Mouse (Mus musculus) kidney, adult 2 months (tissue): ENCODE results near the gene Gsc2. TPM values are rescaled to one million over a fixed set of nuclear protein-coding genes. Genes with fewer than 3 reads are reported as not detected.

ENCODE experiments used
- DNase-seq: peaks from one replicate; pipeline ENCODE4 v3.0.0; 2021
- H3K27ac ChIP-seq: fragments of 200-500 bp; 2 replicates; pipeline ENCODE4 v1.5.1; 2012; ENCODE audit warnings: low read depth, low read length, control low read depth, inconsistent platforms; ENCODE audit not compliant: insufficient read depth
- H3K27me3 ChIP-seq: fragments of 200-500 bp; replicated peaks from 2 replicates; pipeline ENCODE4 v1.6.1; 2012; ENCODE audit warnings: mild to moderate bottlenecking, moderate library complexity, low read length, inconsistent platforms; ENCODE audit not compliant: control insufficient read depth, insufficient read depth
- H3K36me3 ChIP-seq: fragments of 200-500 bp; 2 replicates; pipeline ENCODE4 v1.6.1; 2012; ENCODE audit warnings: mild to moderate bottlenecking, moderate library complexity, low read length, inconsistent platforms; ENCODE audit not compliant: control insufficient read depth, insufficient read depth
- H3K4me1 ChIP-seq: fragments of 200-500 bp; 2 replicates; pipeline ENCODE4 v1.6.1; 2011; ENCODE audit warnings: low read length; ENCODE audit not compliant: control insufficient read depth, insufficient read depth
- H3K4me3 ChIP-seq: fragments of 200-500 bp; 2 replicates; pipeline ENCODE4 v1.5.1; 2011; ENCODE audit warnings: mild to moderate bottlenecking, low read depth, low read length, control low read depth; ENCODE audit not compliant: insufficient read depth
- CTCF ChIP-seq: fragments of 200-500 bp; conservative IDR thresholded peaks from 2 replicates; pipeline ENCODE4 v1.5.1; 2011; ENCODE audit warnings: low read depth, mild to moderate bottlenecking, control low read depth, low read length, moderate library complexity, mixed read lengths; ENCODE audit not compliant: insufficient read depth, insufficient read length
- POLR2A ChIP-seq: fragments of 200-500 bp; IDR thresholded peaks from one replicate; pipeline ENCODE4 v1.6.1; 2011; ENCODE audit warnings: low read depth, low read length, control low read depth
- WGBS: fragments of 180-500 bp; shearing (Covaris S2); methylation state at CpG from one replicate; pipeline ENCODE4 v1.1.7; 2018; 5-methylcytosine and 5-hydroxymethylcytosine counted together
- polyA plus RNA-seq: library from polyadenylated mRNA; depleted of rRNA; stranded (reverse); fragments of >200 nt; gene quantifications from 2 replicates; pipeline ENCODE4 v1.2.3, GENCODE M21; 2012

Gene Gsc2
- polyA plus RNA-seq, 1 experiment = not detected

DNA sequence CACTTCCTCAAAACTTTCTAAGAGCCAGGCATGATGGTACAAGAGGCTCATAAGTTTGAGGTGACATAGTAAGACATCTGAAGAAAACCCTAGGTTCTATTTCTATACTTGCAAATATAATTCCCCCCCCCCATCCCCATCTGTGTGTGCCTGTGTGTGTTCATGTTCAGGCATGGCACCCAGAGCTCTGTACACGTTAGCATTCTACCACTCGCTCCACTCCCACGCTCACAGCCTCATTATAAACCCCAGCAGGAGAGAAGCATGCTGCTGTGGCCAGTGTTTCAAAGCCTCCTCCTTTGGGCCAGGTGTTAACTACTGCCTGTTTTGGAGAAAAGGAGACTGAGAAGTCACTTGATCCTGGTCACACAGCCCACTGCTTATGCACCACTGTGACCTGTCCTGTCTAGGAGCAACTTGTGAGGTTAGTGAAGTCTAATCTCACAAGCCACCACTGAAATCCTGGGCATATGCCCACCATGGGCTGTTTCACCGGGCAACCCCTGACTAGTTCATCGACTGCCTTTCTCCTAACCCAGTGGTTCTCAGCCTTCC, 17.1 kb upstream of the Gsc2 start:
- 63% methylated on average over 5 of the region's 5 CpGs for WGBS
- no peak for TF ChIP-seq CTCF
- TF ChIP-seq POLR2A = no peak
- H3K27ac ChIP-seq = no peak overlapping the region
- no peaks in the 10 kb centered on the region for H3K4me1 ChIP-seq
- H3K27me3 ChIP-seq = no peaks in the 10 kb centered on the region
- H3K4me3 ChIP-seq = no peak overlapping the region
- H3K36me3 ChIP-seq = no peaks in the 10 kb centered on the region
- DNase-seq = no peak

GRCm38 (mm10) chr16:17929631-17930030, 14.8 kb upstream of the Gsc2 start:
- 75% methylated on average over 2 of the region's 2 CpGs for WGBS
- no peaks in the 10 kb centered on the region for H3K27me3 ChIP-seq
- H3K36me3 ChIP-seq = no peaks in the 10 kb centered on the region
- no peak for DNase-seq
- H3K27ac ChIP-seq = no peak overlapping the region
- no peak overlapping the region for H3K4me3 ChIP-seq
- H3K4me1 ChIP-seq = no peaks in the 10 kb centered on the region
- TF ChIP-seq POLR2A (no peak), CTCF (no peak)

DNA sequence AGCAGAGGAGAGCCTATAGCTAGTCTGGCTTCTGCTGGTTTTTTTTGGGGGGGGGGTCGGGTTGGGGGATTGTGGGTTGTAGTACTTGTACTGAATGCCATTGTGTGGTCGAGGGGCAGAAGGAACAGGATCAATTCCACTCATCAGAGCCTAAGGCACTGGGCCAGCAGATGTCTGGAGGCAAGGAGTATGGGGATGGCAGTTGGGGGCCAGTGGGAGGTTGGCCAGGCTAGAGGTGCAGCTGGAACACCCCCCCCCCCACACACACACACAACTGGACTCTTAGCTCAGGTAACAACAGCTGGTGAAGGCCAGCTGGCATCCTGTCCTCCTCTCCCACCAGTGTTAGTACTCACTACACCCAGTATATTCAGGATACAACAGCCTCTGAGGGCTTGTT, 14.4 kb upstream of the Gsc2 start:
- Histone ChIP-seq H3K36me3 (no peaks in the 10 kb centered on the region), H3K4me3 (no peak overlapping the region), H3K27ac (no peak overlapping the region), H3K4me1 (no peaks in the 10 kb centered on the region), H3K27me3 (no peaks in the 10 kb centered on the region)
- WGBS = 20% methylated on average over 2 of the region's 2 CpGs
- DNase-seq = no peak
- no peak for TF ChIP-seq POLR2A
- no peak for TF ChIP-seq CTCF

DNA sequence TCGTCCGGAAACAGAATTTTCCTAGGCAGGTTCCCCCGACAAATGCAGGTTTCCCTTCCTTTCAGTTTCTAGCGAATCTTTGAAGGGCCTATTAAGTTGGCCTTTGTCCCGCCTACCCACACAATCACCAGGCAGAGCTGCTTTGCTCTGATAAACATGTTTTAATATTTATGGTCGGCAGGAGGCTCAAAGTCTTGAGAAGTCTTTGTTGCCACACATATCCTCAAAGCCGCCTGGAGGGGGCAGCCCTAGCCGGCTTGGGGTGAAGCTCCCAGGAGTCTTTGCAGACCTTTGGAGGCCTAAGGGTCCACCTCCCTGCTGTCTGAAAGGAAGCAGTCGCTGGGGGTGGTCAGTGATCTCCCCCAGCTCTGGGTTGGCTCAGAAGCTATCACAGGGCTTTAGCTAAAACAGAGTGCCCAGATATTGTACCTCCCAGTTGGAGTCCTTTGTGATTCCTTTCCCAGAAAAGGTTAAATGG, 13.8 kb upstream of the Gsc2 start:
- Histone ChIP-seq H3K27ac (peak overlapping the region; percentile 75), H3K27me3 (no peaks in the 10 kb centered on the region), H3K4me3 (peak overlapping the region; percentile 50), H3K4me1 (no peaks in the 10 kb centered on the region), H3K36me3 (no peaks in the 10 kb centered on the region)
- TF ChIP-seq POLR2A = no peak
- peak; percentile 43 for TF ChIP-seq CTCF
- WGBS = under 1% methylated on average over 9 of the region's 9 CpGs
- DNase-seq = peak; percentile 88

GRCm38 (mm10) chr16:17928087-17928580, 13.3 kb upstream of the Gsc2 start, which contains the start of gene Slc25a1:
Gene Slc25a1, minus strand, starts transcription at chr16:17928219.
- under 1% methylated on average over 47 of the region's 47 CpGs for WGBS
- no peaks in the 10 kb centered on the region for H3K27me3 ChIP-seq
- peak within 1 kb of the TSS; percentile 75 for H3K27ac ChIP-seq
- TF ChIP-seq CTCF = no peak
- TF ChIP-seq POLR2A = no peak
- H3K36me3 ChIP-seq = no peaks in the 10 kb centered on the region
- peak within 1 kb of the TSS; percentile 50 for H3K4me3 ChIP-seq
- DNase-seq = peak; percentile 84
- no peaks in the 10 kb centered on the region for H3K4me1 ChIP-seq

DNA sequence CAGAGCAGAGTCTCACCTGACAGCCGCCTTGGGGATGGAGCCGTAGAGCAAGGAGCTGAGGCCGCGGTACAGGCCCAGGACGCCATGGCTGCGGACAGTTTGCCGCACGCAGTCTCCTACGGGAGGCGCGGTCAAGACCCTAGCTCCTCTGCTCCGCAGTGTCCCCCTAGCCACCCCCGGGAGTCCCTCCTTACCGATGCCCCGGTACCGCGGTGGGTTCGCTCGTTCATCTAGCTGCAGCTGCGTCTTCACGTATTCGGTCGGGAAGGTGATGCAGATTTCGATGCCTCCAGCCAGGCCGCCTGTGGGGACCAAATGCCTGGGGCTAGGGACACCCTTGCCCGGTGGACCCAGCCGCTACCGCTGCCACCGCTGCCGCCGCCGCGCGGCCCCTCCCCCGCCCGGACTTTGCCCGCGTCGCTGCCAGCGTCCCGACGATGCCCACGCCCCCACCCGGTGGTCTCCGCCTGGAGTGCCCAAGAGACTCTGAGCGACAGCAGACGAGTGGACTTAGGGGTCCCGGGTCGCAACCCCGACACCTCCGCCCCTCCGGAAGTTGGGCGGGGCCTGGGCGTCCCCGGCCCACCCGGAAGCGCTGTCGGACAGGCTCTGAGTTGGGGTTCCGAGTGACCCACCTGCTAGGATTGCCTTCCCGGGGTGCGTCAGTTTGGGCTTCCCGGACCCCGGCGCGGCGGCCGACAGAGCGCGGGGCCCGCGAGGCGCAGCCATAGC, 12.7 kb upstream of the Gsc2 start:
- peak; percentile 55 for DNase-seq
- Histone ChIP-seq H3K27me3 (no peaks in the 10 kb centered on the region), H3K4me3 (peak overlapping the region; percentile 50), H3K36me3 (no peaks in the 10 kb centered on the region), H3K27ac (peak overlapping the region; percentile 13; the same call in 1 of the 2 replicates), H3K4me1 (peaks cover 2% of the 10 kb centered on the region; the same call in 1 of the 2 replicates)
- WGBS = 3% methylated on average over 72 of the region's 72 CpGs
- no peak for TF ChIP-seq CTCF
- no peak for TF ChIP-seq POLR2A

- Histone ChIP-seq H3K4me3 (peak overlapping the region; percentile 91), H3K27me3 (no peaks in the 10 kb centered on the region), H3K4me1 (peaks cover 10% of the 10 kb centered on the region; the same call in 1 of the 2 replicates), H3K36me3 (no peaks in the 10 kb centered on the region), H3K27ac (peak overlapping the region; percentile 46)
- WGBS = 1% methylated on average over 14 of the region's 14 CpGs
- DNase-seq = no peak
- TF ChIP-seq CTCF (no peak), POLR2A (no peak)
Observed at GRCm38 (mm10) chr16:17922163-17922538, 7.3 kb upstream of the Gsc2 start.
